Mouse (Mus musculus): ENCODE measurements around the gene Ncoa3.

Ncoa3 gene

GRCm38 (mm10) chr2:166108326-166108725 is 115.9 kb downstream of the Ncoa3 start:
- peak; percentile 90 for DNase-seq

- no peak for DNase-seq
Measured at GRCm38 (mm10) chr2:166110764-166111163, 118.3 kb downstream of the Ncoa3 start.

GRCm38 (mm10) chr2:166111238-166111637 is 118.8 kb downstream of the Ncoa3 start:
- no peak for DNase-seq

- DNase-seq = peak; percentile 54
Measured at GRCm38 (mm10) chr2:166111831-166112250, 119.4 kb downstream of the Ncoa3 start.

GRCm38 (mm10) chr2:166112986-166113385 is 120.5 kb downstream of the Ncoa3 start:
- DNase-seq = no peak

- DNase-seq = peak; percentile 91
Measured at GRCm38 (mm10) chr2:166115571-166116277, 123.3 kb downstream of the Ncoa3 start.

GRCm38 (mm10) chr2:166116278-166116608 is 123.8 kb downstream of the Ncoa3 start:
- no peak for DNase-seq

- DNase-seq = no peak
Measured at GRCm38 (mm10) chr2:166116704-166117103, 124.3 kb downstream of the Ncoa3 start.

- no peak for DNase-seq
Measured at GRCm38 (mm10) chr2:166119992-166120391, 127.6 kb downstream of the Ncoa3 start.

- no peak for DNase-seq
Measured at GRCm38 (mm10) chr2:166121681-166122355, 129.4 kb downstream of the Ncoa3 start.

- no peak for DNase-seq
Measured at GRCm38 (mm10) chr2:166122781-166123180, 130.3 kb downstream of the Ncoa3 start.
